Mouse (Mus musculus): ENCODE data around the gene Galnt6. TPM values are rescaled to one million over a fixed set of nuclear protein-coding genes. Genes with fewer than 3 reads are reported as not detected.

Galnt6 gene
- polyA plus RNA-seq, 1 experiment from 2014 or later: 1.3 TPM

- Histone ChIP-seq H3K9ac (ENCODE audit: low read depth, low read length) (no peak overlapping the region), H3K27ac (no peak overlapping the region), H3K4me1 (replicated peaks; ENCODE audit: insufficient read depth, low read length) (no peaks in the 10 kb centered on the region), H3K4me3 (replicated peaks; ENCODE audit: low read depth, low read length) (no peak overlapping the region), H3K9me3 (replicated peaks; ENCODE audit: low read length) (no peaks in the 10 kb centered on the region), H3K4me2 (ENCODE audit: low read length) (no peak overlapping the region), H3K27me3 (ENCODE audit: insufficient read depth, low read length) (no peaks in the 10 kb centered on the region), H3K36me3 (ENCODE audit: insufficient read depth, low read length) (no peaks in the 10 kb centered on the region)
- no peak for TF ChIP-seq CTCF (IDR thresholded peaks at IDR 0.05; ENCODE audit: low read depth)
- WGBS: 27% methylated on average over 12 of the region's 12 CpGs
- DNase-seq (ENCODE audit: low spot score) (no peak), ATAC-seq (replicated peaks; ENCODE audit: low FRiP score, low read depth) (no peak)
Observed at GRCm38 (mm10) chr15:100666851-100667250, 62.3 kb downstream of the Galnt6 start.

- DNase-seq (ENCODE audit: low spot score) (peak; percentile 45), ATAC-seq (replicated peaks; ENCODE audit: low FRiP score, low read depth) (no peak)
- WGBS: 7% methylated on average over 7 of the region's 7 CpGs
- Histone ChIP-seq H3K27ac (peak overlapping the region; percentile 42; the same call in 1 of the 2 replicates), H3K27me3 (ENCODE audit: insufficient read depth, low read length) (no peaks in the 10 kb centered on the region), H3K4me2 (ENCODE audit: low read length) (peak overlapping the region; percentile 25; the same call in 1 of the 2 replicates), H3K4me3 (replicated peaks; ENCODE audit: low read depth, low read length) (no peak overlapping the region), H3K36me3 (ENCODE audit: insufficient read depth, low read length) (no peaks in the 10 kb centered on the region), H3K9me3 (replicated peaks; ENCODE audit: low read length) (no peaks in the 10 kb centered on the region), H3K9ac (ENCODE audit: low read depth, low read length) (0 out of 2 replicates have a peak overlapping the region, but pooled peaks have one; percentile 13), H3K4me1 (replicated peaks; ENCODE audit: insufficient read depth, low read length) (no peaks in the 10 kb centered on the region)
- TF ChIP-seq CTCF (IDR thresholded peaks at IDR 0.05; ENCODE audit: low read depth): no peak
Observed at GRCm38 (mm10) chr15:100666219-100666696, 62.9 kb downstream of the Galnt6 start.

GRCm38 (mm10) chr15:100665411-100666218 is 63.6 kb downstream of the Galnt6 start:
- ATAC-seq (replicated peaks; ENCODE audit: low FRiP score, low read depth): no peak
- H3K36me3 ChIP-seq (ENCODE audit: insufficient read depth, low read length): no peaks in the 10 kb centered on the region
- H3K4me1 ChIP-seq (replicated peaks; ENCODE audit: insufficient read depth, low read length): no peaks in the 10 kb centered on the region
- no peak for DNase-seq (ENCODE audit: low spot score)
- WGBS: 39% methylated on average over 9 of the region's 9 CpGs
- peak overlapping the region; percentile 42; the same call in 1 of the 2 replicates for H3K27ac ChIP-seq
- H3K4me3 ChIP-seq (replicated peaks; ENCODE audit: low read depth, low read length): no peak overlapping the region
- H3K9ac ChIP-seq (ENCODE audit: low read depth, low read length): no peak overlapping the region
- H3K9me3 ChIP-seq (replicated peaks; ENCODE audit: low read length): no peaks in the 10 kb centered on the region
- no peak for TF ChIP-seq CTCF (IDR thresholded peaks at IDR 0.05; ENCODE audit: low read depth)
- H3K4me2 ChIP-seq (ENCODE audit: low read length): no peak overlapping the region
- H3K27me3 ChIP-seq (ENCODE audit: insufficient read depth, low read length): no peaks in the 10 kb centered on the region

- 80% methylated on average over 9 of the region's 9 CpGs for WGBS
Observed at GRCm38 (mm10) chr15:100664813-100665274, 64.3 kb downstream of the Galnt6 start.

GRCm38 (mm10) chr15:100660805-100661204 is 68.4 kb downstream of the Galnt6 start:
- no peaks in the 10 kb centered on the region for H3K36me3 ChIP-seq (ENCODE audit: insufficient read depth, low read length)
- no peak overlapping the region for H3K9ac ChIP-seq (ENCODE audit: low read depth, low read length)
- DNase-seq (ENCODE audit: low spot score): no peak
- H3K4me3 ChIP-seq (replicated peaks; ENCODE audit: low read depth, low read length): no peak overlapping the region
- H3K27ac ChIP-seq: no peak overlapping the region
- no peak for TF ChIP-seq CTCF (IDR thresholded peaks at IDR 0.05; ENCODE audit: low read depth)
- H3K27me3 ChIP-seq (ENCODE audit: insufficient read depth, low read length): no peaks in the 10 kb centered on the region
- no peak overlapping the region for H3K4me2 ChIP-seq (ENCODE audit: low read length)
- 91% methylated on average over 5 of the region's 5 CpGs for WGBS
- no peaks in the 10 kb centered on the region for H3K9me3 ChIP-seq (replicated peaks; ENCODE audit: low read length)
- no peak for ATAC-seq (replicated peaks; ENCODE audit: low FRiP score, low read depth)
- H3K4me1 ChIP-seq (replicated peaks; ENCODE audit: insufficient read depth, low read length): no peaks in the 10 kb centered on the region

More at GRCm38 (mm10) chr15:100664813-100665274, 64.3 kb downstream of the Galnt6 start:
- DNase-seq (ENCODE audit: low spot score) (no peak), ATAC-seq (replicated peaks; ENCODE audit: low FRiP score, low read depth) (no peak)
- no peak overlapping the region for H3K27ac ChIP-seq
- no peak for TF ChIP-seq CTCF (IDR thresholded peaks at IDR 0.05; ENCODE audit: low read depth)
- H3K4me1 ChIP-seq (replicated peaks; ENCODE audit: insufficient read depth, low read length): no peaks in the 10 kb centered on the region
- H3K9me3 ChIP-seq (replicated peaks; ENCODE audit: low read length): no peaks in the 10 kb centered on the region
- H3K27me3 ChIP-seq (ENCODE audit: insufficient read depth, low read length): no peaks in the 10 kb centered on the region
- H3K4me2 ChIP-seq (ENCODE audit: low read length): no peak overlapping the region
- H3K9ac ChIP-seq (ENCODE audit: low read depth, low read length): no peak overlapping the region
- H3K4me3 ChIP-seq (replicated peaks; ENCODE audit: low read depth, low read length): no peak overlapping the region
- no peaks in the 10 kb centered on the region for H3K36me3 ChIP-seq (ENCODE audit: insufficient read depth, low read length)

GRCm38 (mm10) chr15:100660306-100660705 is 68.9 kb downstream of the Galnt6 start:
- H3K27me3 ChIP-seq (ENCODE audit: insufficient read depth, low read length): no peaks in the 10 kb centered on the region
- DNase-seq (ENCODE audit: low spot score) (no peak), ATAC-seq (replicated peaks; ENCODE audit: low FRiP score, low read depth) (no peak)
- 85% methylated on average over 9 of the region's 9 CpGs for WGBS
- H3K4me1 ChIP-seq (replicated peaks; ENCODE audit: insufficient read depth, low read length): no peaks in the 10 kb centered on the region
- H3K36me3 ChIP-seq (ENCODE audit: insufficient read depth, low read length): no peaks in the 10 kb centered on the region
- no peaks in the 10 kb centered on the region for H3K9me3 ChIP-seq (replicated peaks; ENCODE audit: low read length)
- no peak overlapping the region for H3K4me3 ChIP-seq (replicated peaks; ENCODE audit: low read depth, low read length)
- no peak overlapping the region for H3K4me2 ChIP-seq (ENCODE audit: low read length)
- no peak for TF ChIP-seq CTCF (IDR thresholded peaks at IDR 0.05; ENCODE audit: low read depth)
- no peak overlapping the region for H3K9ac ChIP-seq (ENCODE audit: low read depth, low read length)
- H3K27ac ChIP-seq: no peak overlapping the region

Data from kidney, postnatal 0 days (tissue).